Mouse (Mus musculus): ENCODE measurements around the gene Cd274.
"Not testable (repeated sequence)": the region's sequence is repeated elsewhere in the genome, so short reads cannot be mapped to it uniquely, and the experiment has no call there.

Cd274 gene

GRCm38 (mm10) chr19:29394721-29395120 lies 27.5 kb downstream of the Cd274 start:
- DNase-seq (ENCODE audit: low spot score), result no peak

DNA sequence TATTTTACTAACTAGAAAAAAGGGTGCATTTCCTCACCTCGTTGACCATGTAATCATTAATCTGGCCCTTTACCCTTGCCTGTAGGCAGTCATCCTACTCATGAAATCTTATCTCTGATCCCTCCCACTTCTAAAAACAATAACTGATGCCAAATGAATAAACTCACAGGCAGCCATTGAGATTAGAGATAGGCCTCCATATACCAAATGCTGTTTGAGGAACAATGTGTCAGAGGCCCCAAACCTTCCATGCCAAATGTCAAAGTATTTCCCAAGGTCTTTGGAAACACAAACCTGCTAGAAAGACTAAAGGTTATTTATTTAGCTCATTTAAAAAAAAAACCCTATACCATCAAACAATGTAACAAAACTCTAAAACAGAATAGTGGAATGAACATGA lies 29.1 kb downstream of the Cd274 start:
- no peak for DNase-seq (ENCODE audit: low spot score)

DNA sequence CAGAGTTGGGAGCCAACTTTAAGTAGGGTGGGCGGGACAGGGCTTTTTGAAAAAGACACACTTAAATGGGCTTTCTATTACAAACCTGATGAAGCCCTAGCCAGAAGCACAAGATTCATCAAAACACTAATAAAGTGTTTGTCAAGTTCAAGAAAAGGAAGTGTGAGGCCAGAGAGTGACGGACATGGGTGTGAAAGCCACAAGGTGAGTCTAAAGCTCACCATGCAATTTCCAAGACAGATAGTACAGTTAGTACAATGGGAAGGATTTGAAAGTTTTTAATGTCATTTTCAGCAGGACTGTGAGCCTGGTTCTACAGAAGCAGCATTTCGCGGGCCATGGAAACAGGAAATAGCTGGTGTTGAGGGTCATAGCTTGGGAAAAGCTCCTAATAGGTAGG lies 32.5 kb downstream of the Cd274 start:
- DNase-seq (ENCODE audit: low spot score), result no peak

DNA sequence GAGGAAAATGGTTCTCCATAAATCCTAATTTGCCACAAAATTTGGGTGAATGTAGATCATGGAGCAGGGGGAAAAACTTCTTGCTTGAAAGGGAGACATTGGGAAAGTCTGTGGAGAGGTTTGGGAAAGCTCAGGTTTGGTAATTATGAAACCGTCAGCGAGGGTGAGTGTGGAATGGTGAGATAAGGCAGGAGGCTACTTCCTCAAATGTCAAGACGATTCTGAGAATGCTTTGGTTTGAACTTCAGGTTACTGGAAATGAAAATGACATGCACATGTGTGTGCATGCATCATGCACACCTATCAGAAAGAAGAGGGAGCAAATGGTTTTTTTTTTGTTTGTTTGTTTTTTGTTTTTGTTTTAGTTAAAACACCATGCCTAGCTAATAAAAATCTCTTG lies 33.2 kb downstream of the Cd274 start:
- DNase-seq (ENCODE audit: low spot score), result no peak

DNA sequence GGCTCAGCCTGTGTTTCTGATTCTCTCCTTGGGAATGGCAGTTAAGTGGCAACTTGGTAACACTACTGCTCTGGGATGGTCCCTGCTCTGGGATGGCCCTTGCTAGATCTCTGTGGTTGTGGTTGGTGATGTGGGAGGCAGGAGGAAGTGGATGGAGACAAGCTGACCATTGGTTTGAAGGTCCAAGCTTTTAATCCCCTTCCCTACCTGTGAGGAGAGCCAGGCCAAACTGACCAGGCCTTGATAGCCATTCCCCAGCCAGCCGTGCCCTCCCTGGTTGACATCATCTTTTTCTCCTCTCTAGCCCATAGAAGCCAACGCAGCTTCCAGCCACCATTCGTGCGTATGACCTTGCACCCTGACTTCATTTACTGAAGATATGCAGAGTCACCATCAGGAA lies 35.4 kb downstream of the Cd274 start:
- DNase-seq (ENCODE audit: low spot score), result no peak

DNA sequence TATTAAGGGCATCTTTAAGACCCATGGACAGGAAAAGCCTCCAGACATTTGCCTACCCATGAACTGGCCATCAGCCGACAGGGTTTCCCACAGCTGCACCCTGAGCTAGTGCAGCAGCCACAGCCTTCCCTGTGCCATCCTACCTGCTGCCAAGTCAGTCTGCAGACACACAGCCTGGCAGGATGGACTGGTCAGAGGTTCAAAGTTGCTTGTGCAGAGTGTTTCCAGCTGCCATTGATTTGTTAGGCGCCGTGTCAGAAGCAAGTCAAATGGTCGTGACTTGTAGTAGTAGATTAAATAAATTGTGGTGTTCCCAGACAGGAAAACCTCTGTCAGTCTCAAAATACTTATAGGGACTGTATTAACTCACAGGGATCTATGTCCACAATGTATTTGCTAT lies 36.0 kb downstream of the Cd274 start:
- DNase-seq (ENCODE audit: low spot score), result no peak

DNA sequence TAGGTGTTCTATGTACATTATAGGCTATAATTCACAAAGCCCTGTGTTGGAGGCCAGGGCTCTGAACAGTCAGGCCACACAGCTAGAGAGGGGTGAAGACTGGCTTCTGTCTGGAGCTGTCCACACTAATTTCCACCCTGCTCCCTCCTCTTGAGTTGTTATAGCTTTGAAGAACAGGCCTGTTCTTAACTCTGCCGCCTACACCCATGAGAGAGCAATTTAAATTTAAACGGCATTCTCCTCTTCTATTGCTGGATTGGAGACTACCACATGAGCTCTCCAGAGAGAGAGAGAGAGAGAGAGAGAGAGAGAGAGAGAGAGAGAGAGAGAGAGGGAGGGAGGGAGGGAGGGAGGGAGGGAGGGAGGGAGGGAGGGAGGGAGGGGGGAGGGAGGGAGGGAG lies 38.1 kb downstream of the Cd274 start:
- no peak for DNase-seq (ENCODE audit: low spot score)

GRCm38 (mm10) chr19:29406042-29407017 lies 39.1 kb downstream of the Cd274 start:
- no peak for DNase-seq (ENCODE audit: low spot score)

- DNase-seq (ENCODE audit: low spot score), result no peak
Observed at GRCm38 (mm10) chr19:29410619-29411018, 43.4 kb downstream of the Cd274 start, which contains the start of gene Pdcd1lg2. Gene Pdcd1lg2, plus strand, starts transcription at chr19:29410919.

DNA sequence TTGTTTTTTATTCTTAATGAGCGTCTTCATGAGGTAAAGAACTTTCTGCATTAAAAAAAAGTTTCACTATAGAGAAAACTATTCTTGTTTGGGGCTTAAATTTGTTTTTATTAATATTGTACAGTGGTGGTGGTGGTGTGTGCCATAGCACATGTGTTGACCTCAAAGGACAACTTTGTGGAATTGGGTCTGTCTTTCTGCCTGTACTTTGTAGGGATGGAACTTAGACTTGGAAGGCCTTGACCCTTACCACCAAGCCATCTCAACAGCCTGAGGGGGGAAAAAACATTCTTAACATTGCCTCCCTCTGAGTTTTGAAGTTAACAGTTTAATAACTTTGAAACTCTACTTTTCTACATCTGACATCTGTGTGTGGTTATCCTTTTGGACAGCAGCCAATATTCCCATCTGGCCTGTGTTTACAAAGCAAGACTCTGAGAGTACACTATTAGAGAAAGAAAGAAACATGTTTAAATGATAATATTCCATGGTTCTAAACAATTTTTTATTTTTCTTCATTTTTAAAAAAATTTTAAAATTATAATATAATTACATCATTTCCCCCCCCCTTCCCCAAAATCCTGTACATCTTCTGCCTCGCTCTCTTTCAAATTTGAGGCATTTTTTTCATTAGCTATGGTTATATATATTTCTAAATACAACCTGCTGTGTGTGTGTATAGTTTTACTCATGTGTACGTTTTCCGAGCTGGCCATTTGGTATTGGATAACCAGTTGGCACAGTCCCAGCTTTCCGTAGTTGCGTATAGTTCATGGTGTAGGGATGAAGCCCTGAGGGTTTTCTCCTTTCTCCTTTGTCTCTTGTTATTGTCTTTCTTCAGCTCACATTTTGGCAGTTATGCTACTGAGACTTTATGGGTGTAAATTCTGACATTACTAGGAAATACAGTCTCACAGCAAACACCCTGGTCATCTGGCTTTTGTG lies 45.5 kb downstream of the Cd274 start:
- DNase-seq (ENCODE audit: low spot score), result no peak

DNA sequence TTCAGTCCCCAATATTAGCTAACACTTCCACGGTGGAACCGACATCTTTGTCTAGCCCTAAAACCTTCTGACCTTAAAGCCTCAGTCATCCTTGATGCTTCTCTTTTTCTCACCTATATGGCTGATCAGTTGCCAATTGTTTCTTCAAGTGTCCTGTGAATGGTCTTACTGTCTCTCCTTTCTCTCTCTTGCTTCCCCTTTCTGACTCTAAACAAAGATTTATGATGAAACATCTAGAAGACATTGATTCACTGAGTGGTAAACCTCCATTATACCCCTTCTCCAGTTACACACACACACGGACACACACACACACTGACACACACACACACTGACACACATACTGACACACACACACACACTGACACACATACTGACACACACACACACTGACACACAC lies 47.3 kb downstream of the Cd274 start:
- DNase-seq (ENCODE audit: low spot score), result no peak

GRCm38 (mm10) chr19:29414917-29415316 lies 47.7 kb downstream of the Cd274 start:
- not testable (repeated sequence) for DNase-seq (ENCODE audit: low spot score)

DNA sequence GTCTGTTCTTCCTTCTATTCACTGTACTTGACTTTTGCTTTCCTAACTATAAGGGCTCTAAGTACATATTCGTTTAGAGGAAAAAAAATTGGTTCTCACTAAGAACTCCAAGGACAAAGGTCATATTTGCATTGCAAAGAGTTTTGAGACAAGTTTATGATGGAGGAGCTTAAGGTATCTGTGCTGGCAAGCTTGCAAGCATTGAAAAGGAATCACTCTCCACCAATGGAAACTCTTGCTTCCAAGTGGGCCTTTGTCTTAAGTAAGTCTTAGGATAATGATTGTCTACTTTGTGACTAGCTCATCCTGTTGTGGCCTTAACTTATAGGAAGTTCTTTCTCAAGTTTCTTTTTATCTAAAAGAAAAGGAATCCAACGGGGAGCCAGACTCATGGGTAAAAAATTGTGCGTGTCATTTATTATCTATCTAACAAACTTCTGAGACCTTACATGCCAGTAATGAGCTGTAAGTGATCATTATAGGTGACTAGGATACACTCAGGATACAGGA lies 49.2 kb downstream of the Cd274 start:
- no peak for DNase-seq (ENCODE audit: low spot score)

- no peak for DNase-seq (ENCODE audit: low spot score)
Observed at GRCm38 (mm10) chr19:29417188-29417587, 49.9 kb downstream of the Cd274 start.

GRCm38 (mm10) chr19:29417894-29418293 lies 50.6 kb downstream of the Cd274 start:
- no peak for DNase-seq (ENCODE audit: low spot score)

DNA sequence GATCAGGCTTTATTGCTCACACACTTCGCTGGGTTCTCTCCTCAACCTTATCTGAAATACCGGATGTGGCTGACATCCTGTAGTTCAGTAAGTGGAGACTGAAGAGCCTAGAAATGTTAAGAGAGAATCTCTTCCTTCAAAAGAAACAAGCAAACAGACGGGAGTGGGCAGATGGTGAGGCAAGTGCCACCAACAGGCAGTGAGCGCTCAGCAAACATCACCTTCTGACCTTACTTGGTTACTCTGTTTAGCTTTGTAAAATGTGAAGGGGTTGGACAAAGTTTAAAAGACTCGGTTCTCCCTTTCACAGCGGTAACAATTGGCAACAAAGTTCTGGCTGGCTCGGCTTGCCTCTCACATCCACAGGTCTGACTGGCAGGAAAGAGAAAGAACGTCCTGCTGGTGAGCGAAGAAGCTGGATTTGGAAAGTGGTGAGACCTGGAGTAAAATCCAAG lies 51.4 kb downstream of the Cd274 start:
- DNase-seq (ENCODE audit: low spot score), result no peak

GRCm38 (mm10) chr19:29419506-29419905 lies 52.3 kb downstream of the Cd274 start:
- DNase-seq (ENCODE audit: low spot score), result no peak

- DNase-seq (ENCODE audit: low spot score), result no peak
Observed at GRCm38 (mm10) chr19:29419946-29420345, 52.7 kb downstream of the Cd274 start.

- DNase-seq (ENCODE audit: low spot score), result no peak
Observed at GRCm38 (mm10) chr19:29420397-29420796, 53.1 kb downstream of the Cd274 start.

GRCm38 (mm10) chr19:29422013-29422645 lies 54.9 kb downstream of the Cd274 start:
- no peak for DNase-seq (ENCODE audit: low spot score)

- DNase-seq (ENCODE audit: low spot score), result no peak
Observed at GRCm38 (mm10) chr19:29422796-29423195, 55.5 kb downstream of the Cd274 start.

DNA sequence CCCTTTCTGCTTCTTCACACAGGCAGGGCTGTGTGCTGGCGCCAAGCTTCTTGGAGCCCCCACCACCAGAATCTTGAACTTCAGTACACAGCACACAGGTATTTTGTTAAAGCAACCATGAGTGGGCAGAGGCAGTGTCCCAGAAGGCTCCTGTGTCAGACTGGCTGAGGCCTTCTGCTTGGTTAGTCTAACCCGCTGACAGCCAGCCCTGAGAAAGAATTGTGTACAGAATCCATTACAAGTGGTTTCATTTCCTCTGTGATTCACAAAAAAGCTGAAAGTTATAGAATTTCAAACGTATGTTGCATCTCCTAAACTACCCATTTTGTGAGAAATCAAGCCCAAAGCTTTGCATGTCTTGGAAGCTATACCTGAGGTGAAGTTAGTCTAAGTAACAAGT lies 63.3 kb downstream of the Cd274 start:
- no peak for DNase-seq (ENCODE audit: low spot score)
